Mouse (Mus musculus) megakaryocyte, adult 5-6 weeks (primary cell): ENCODE results near the gene Tfg. TPM values are rescaled to one million over a fixed set of nuclear protein-coding genes. Genes with fewer than 3 reads are reported as not detected.

Experiments used
- ATAC-seq: 2 replicates; pipeline ENCODE4 v1.8.0; 2016; ENCODE audit warnings: mild to moderate bottlenecking, inconsistent platforms; ENCODE audit not compliant: poor library complexity, severe bottlenecking
- total RNA-seq, 2 experiments: library from RNA; stranded (forward) in 1 of 2; stranded (reverse) in 1 of 2; fragments of 153-499, 151-499 nt in 1 of 2; fragments of 221-1000, 200-1000 nt in 1 of 2; gene quantifications; 2 replicates each; pipeline versions ENCODE4 v1.2.3 to v1.2.4; 2015 to 2017

The Tfg gene
- total RNA-seq, 2 experiments from 2014 or later = 42.9 to 128 TPM

DNA sequence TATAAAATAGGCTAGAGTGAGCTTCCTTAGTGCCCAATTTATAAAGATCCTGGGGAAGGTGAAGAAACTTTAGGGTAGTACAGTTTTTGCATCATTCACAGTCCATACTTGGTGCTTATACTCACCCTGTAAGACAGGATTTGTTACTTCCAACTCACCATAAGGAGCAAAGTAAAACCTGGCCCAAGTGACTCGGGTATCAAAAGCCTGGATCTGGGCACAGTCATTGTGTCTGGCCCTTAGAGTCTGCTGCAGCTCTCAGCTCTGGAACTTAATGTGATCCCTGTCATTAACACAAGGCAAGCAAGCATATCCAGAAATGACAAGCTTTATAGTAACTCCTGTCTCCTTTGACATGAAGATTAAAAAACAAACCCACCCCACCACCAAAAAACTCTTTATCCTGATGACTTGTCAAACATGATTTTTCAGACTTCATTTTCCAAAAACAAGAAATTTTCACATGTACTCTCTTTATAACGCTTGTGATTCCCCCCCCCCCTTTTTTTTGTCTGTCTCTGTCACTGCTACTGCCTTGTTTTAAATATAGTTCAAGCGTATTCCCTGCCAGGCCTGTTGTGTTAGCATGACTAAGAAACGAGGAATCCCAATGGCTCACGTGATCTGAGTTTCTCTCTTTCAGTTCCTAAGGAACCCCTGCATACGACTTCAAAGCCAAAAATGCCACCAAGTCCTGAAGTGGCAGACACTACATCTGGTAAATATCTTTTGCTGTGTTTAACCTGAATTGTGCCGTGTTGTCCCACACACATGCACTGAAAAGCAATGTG lies 70.7 kb downstream of the Tfg start:
- ATAC-seq = no peak

DNA sequence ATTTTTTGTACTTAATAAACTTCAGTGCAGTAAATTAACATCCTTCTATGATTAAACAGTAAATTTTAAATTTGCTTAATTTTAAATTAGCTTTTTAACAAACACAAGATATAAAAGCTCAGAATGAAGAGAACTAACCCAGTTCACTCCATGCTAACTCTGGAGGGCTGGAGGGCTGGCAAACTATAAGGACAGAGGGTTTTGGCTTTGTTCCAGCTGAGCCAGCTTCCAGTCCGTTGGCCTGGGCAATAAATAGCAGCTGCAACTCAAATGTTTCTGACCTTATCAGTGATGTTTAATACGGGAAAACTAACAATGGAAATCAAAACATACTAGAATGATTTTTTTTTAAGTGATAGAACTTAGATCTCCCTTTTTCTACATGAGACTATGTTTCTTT lies 72.0 kb downstream of the Tfg start:
- ATAC-seq = no peak

Other genes starting within 250 kb of the Tfg start
- 0.27 and 0.89 TPM in 2 replicates for gene Abi3bp, start 239.6 kb downstream of the Tfg start, total RNA-seq (2015)
- 0.07 and 0.65 TPM in 2 replicates for gene Abi3bp, start 239.6 kb downstream of the Tfg start, total RNA-seq (2017)
- gene Adgrg7, start 78.4 kb upstream of the Tfg start, total RNA-seq (2015) = 0.66 and 2.0 TPM in 2 replicates
- 2.0 and 3.8 TPM in 2 replicates for gene Adgrg7, start 78.4 kb upstream of the Tfg start, total RNA-seq (2017)
- gene Tmem45a, start 168.7 kb upstream of the Tfg start, total RNA-seq (2015) = 0.09 TPM in 1 of 2 replicates, not detected in the other
- gene Tmem45a, start 168.7 kb upstream of the Tfg start, total RNA-seq (2017) = 0.04 TPM in 1 of 2 replicates, not detected in the other
- not detected in 2 replicates for gene Lnp1, start 210.6 kb upstream of the Tfg start, total RNA-seq (2015)
- gene Lnp1, start 210.6 kb upstream of the Tfg start, total RNA-seq (2017) = not detected in 2 replicates